Mouse (Mus musculus) large intestine, adult 2 months (tissue): ENCODE results near the gene Shank2. TPM values are rescaled to one million over a fixed set of nuclear protein-coding genes. Genes with fewer than 3 reads are reported as not detected.

Experiments
- DNase-seq: peaks from one replicate; pipeline ENCODE4 v3.0.0-alpha.2; 2012; ENCODE audit warnings: low read depth, low spot score
- WGBS: fragments of 180-500 bp; shearing (Covaris S2); methylation state at CpG from one replicate; pipeline ENCODE4 v1.1.7; 2018; 5-methylcytosine and 5-hydroxymethylcytosine counted together
- polyA plus RNA-seq: library from polyadenylated mRNA; depleted of rRNA; stranded (reverse); fragments of >200 nt; gene quantifications from 2 replicates; pipeline ENCODE4 v1.2.3, GENCODE M21; 2012

The Shank2 gene
- polyA plus RNA-seq, 1 experiment = 2.3 TPM

DNA sequence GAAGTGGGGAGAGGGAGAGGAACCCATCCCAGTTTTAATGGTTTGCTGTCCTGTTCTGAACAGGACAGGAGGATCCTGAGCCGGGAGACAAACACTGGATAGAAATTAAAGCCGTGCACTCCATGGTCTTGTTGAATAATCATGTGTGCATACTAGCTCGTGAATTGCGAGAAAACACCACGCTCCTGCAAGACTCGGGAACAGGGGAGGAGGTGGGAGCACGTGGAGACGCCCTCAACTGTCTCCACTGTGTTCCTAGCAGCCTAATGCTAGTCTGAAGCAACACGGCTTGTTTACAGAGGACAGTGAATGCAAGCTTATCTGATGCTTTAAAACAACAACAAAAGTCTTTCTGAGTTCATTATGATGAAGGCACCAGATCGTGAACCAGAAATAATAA is 379.9 kb downstream of the Shank2 start:
- 72% methylated on average over 10 of the region's 10 CpGs for WGBS
- no peak for DNase-seq

DNA sequence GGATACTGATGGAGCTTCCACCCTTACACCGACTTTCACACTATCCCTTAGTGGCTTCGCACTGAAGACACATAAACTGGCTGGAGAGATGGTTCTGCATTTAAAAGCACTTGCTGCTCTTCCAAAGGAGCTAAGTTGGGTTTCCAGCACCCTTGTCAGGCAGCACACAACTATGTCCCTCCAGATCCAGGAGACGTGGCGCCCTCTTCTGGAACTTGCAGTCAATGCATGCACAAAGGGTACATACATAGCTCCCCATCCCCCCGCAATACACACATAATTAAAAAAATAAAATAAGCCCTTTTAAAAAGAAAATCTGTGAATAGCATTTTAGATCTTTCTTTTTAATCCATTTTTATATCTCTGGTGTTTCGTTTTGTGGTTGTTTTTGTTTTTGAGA is 385.8 kb downstream of the Shank2 start:
- 95% methylated on average over 6 of the region's 6 CpGs for WGBS
- no peak for DNase-seq

DNA sequence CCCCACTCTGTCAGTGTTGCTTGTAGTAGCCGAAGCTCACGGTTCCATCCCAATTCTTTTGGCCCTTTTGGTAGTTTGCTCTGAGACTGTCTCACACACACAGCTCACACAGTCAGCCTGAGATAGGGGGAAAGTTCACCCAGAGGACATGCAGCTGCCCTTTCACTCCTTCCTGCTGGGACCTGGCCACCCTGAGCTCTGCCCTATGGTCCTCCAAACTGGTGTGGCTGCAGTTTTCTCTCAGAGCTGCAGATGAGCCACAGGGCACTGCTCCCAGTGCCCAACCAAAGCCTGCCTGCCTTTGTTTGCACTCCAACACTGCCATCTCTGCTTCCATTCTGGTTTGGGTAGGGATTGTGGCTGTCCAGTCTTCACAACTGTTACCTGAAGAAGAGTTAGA is 388.0 kb downstream of the Shank2 start:
- DNase-seq = no peak
- 67% methylated on average over 2 of the region's 2 CpGs for WGBS

DNA sequence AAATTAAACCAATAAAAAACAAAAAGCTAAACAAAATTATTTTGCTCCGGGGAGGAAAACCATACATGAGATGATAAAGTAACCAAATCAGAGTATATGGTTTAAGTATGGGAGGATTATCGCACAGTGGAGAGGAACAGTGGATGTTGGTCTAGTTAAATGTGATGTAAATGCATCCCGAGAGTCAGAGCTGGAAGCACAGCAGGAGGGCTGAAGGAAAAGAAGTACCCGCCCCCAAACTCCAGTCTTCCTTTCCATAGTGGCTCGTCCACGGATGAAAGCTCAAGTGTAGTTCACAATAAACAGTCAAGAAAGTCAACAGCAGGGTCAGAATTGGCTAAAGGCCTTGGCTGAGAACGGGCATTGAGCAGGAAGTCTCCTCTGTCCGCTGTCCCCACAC is 388.9 kb downstream of the Shank2 start:
- WGBS = 73% methylated on average over 8 of the region's 8 CpGs
- DNase-seq = no peak

DNA sequence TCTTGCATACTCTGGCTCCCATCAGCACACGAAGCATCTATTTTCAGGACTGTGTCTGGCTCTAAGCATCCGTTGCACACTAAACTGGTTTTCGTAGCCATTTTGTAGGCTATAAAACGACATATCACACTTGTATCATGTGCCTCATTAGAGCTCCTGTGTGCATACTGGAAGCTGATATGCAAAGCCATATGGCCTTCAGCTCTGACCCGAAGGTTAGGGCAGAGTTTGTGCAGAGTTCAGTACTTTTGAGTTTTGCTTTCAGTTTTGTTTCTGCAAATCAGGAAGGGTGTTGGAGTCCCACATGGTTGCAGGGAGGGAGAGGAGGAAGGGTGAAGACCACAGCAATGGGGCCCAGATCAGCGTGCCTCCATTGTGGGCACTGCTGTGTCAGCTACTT is 390.0 kb downstream of the Shank2 start:
- no peak for DNase-seq
- WGBS = 74% methylated on average over 6 of the region's 6 CpGs

DNA sequence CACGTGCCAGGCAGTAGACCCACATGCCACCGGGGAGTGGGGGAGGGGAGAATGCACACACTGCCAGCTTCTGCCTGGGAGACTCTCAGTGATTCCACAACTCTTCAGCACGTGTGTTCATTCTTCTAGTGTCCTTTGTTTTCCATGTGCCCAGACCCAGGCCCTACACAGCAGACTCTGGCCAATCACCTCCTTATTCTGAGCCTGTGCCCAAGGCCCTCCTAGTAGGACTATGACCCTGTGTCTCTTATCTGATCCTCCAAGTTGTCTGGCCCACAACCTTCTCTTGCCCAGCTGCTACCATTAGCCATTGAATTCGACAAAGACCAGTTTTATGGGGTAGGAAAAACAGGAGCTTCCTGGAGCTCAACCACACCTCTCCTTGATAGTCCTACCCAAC is 400.8 kb downstream of the Shank2 start:
- WGBS = 47% methylated on average over 4 of the region's 4 CpGs
- no peak for DNase-seq

DNA sequence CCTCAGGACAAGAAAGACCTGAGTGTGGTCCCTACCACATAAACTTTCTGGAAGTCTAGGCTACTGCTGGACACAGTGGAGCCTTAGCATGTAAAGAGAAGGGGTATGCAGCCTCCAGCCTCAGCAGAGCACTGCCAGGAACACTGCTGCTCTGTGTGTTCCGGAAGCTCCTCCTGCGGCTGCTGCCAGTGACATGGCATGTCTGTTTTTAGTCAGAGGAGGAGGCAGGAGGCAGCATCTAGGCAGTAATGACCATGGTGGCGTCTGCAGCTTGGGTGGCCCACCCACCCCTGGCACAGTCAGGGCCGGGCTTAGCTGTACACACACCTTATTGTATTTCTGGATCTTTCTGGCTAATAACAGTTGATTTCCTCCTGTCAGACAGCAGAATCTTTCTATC is 405.9 kb downstream of the Shank2 start:
- 78% methylated on average over 4 of the region's 4 CpGs for WGBS
- no peak for DNase-seq

DNA sequence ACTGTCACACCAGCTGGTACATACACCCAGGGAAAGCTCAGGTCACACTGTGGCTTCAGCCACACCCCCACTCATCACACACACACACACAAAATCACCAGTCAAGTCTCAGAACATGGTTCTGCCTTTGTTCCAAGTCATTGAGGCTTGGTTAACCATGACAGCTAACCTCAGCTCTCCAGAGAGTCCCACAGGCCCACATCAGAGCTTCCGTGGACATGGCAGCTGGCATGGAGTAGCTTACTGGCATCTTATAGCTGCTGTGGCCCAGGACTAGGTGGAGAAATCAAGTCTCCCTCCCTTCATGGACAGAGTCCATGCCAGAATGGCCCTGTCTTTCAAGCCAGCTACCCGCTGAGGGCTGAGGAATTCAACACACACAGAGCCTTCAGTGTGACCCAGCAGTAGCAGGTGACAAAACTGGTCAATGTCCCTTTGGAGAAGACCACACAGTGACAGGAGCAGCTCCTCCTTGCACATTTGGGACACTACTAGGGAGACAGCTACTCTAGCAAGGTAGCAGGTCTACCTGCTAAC is 406.8 kb downstream of the Shank2 start:
- 94% methylated on average over 2 of the region's 2 CpGs for WGBS
- DNase-seq = no peak

DNA sequence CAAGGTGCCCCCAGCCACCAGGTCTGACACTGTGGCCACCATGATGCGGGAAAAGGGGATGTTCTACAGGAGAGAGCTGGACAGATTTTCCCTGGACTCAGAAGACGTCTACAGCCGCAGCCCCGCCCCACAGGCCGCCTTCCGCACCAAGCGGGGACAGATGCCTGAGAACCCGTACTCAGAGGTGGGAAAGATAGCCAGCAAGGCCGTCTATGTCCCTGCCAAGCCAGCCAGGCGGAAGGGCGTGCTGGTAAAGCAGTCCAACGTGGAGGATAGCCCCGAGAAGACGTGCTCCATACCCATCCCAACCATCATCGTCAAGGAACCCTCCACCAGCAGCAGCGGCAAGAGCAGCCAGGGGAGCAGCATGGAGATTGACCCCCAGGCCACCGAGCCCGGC is 408.0 kb downstream of the Shank2 start:
- 86% methylated on average over 18 of the region's 18 CpGs for WGBS
- DNase-seq = no peak

DNA sequence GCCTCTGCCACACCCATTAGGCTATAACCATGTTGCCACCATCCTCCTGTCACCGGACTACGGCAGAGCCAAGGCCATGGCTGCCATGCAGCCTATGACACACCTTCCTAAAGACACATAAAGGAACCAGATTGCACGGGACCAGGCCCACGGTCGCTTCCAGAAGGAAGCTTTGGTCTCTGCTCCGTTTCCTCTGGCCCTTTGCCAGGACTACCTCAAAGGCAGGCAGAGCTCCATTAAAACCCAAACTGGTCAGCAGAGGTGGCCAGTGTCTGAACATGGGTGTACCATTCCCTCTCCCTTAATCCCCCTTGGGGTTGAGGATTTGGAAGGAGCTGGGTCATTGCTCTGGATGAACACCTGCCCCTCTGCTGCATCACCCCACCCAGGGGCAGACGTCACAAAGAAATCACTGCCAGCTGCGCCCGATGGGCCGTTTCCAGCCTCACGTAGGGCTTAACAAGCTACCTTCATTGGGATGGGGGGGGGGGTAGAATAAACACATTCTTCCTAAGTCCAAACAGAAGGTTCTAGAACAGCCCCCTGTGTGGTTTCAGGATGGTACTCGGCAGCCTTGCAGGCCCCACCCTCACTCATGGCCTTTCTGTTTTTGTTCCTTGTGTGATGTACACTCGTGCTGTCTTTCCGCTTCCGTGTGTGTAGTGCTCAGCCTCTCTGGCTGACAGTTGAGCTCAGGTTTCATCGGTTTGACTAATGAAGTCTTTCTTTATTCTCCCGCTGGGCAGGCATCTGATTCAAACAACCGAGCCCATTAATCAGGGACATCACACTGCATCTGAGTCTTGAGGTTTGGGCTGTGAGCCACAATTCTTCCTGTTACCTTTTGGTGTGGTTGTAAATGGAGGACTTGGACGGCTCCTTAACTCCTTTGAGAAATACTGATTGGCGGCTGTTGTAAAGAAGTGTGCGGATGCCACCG is 410.5 kb downstream of the Shank2 start:
- no peak for DNase-seq
- 52% methylated on average over 22 of the region's 22 CpGs for WGBS

DNA sequence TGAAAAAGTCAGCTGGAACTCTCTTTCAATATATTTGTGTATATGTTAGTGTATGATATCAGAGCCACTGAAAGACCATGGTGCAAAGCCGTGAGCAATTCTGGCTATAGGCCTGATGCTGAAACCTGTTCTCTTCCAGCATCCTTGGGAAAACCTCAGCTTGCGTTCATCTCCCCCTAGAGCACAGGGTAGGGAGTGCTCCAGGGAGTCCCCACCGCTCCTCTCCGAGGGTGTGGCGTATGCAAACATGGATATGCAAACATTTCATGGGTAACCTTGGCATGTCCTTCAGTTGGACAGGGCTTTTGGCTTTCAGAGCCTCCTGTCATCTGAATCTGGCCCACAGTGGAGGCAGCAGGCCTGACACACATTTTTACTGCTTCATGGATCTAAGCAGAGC is 412.9 kb downstream of the Shank2 start:
- DNase-seq = no peak

DNA sequence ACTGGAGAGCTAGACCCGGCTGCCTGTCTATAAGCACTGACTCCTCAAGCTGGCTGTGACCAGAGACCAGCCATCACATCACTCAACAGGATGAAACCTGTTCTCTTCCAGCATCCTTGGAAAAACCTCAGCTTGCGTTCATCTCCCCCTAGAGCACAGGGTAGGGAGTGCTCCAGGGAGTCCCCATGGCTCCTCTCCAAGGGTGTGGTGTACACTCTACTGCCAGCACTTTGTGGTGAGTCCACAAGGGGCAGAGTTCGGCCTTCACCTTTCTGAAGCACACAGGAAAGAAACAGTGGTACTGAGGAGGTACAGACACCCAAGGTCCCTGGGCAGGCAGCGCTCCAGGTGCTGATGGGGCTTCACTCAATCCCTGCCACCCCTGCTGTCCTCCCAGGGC is 414.1 kb downstream of the Shank2 start:
- no peak for DNase-seq
- 52% methylated on average over 4 of the region's 4 CpGs for WGBS

More for the DNA sequence above, 412.9 kb downstream of the Shank2 start:
- WGBS = 31% methylated on average over 5 of the region's 5 CpGs

DNA sequence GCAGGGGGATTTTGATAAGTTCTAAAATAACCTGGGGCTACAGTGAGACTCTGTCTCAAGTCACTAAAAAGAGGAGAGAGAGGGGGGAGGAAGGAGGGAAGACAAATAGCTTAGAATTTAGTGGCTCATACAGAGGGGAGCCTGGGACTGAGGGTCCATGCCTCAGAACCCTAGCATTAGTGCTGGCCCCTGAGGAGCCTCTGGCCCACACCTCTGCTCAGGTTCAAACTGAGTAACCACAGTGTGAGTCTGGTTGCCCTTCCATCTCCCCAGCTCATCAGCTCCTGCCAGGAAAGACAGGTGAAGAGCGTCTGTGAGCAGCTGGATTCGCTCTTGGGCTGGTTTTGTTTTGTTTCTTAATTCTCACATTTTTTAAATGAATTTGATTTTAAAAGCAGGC is 415.5 kb downstream of the Shank2 start:
- no peak for DNase-seq
- 53% methylated on average over 2 of the region's 2 CpGs for WGBS

DNA sequence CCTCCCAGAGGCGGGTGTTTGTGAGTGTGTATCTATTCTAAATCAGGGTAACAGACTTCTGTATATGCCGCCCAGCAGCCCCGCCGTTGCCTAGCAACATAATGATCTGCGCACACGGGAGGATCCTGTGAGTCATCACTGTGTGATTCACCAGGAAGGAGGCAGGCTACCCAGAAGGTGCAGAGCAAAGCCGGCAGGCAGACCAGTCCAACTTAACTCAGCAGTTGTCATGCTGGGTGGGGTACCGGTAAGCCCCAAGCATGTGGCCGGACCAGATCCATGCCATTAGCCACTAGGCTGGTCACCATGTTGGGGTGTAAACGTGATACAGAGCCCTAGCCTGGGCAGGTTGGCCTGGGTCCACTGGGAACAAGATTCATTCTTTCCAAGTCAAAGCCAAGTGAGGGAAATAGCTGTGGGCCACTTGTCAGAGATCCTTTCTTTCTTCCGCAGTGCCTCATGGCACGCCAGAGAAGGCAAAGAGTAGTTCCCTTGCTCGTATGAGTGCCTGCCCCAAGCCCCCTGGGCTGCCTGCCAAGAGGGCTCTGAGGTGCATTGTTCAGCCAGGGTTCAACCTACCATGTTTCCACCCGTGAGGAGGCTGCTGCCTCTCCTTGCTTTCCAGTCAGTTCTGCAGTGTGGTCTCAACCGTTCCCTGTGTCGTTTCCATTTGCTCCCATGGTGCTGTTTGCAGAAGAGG is 416.1 kb downstream of the Shank2 start:
- peak; percentile 51 for DNase-seq

DNA sequence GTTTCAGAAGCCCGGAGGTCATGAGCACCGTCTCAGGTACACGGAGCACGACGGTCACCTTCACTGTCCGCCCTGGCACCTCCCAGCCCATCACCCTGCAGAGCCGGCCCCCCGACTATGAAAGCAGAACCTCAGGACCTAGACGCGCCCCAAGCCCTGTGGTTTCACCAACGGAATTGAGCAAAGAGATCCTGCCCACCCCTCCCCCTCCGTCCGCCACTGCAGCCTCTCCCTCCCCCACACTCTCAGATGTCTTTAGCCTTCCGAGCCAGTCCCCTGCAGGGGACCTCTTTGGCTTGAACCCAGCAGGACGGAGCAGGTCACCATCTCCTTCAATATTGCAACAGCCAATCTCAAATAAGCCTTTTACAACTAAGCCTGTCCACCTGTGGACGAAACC is 418.8 kb downstream of the Shank2 start:
- DNase-seq = no peak
- 65% methylated on average over 16 of the region's 16 CpGs for WGBS

More for the DNA sequence above, 416.1 kb downstream of the Shank2 start:
- WGBS = 22% methylated on average over 16 of the region's 16 CpGs

DNA sequence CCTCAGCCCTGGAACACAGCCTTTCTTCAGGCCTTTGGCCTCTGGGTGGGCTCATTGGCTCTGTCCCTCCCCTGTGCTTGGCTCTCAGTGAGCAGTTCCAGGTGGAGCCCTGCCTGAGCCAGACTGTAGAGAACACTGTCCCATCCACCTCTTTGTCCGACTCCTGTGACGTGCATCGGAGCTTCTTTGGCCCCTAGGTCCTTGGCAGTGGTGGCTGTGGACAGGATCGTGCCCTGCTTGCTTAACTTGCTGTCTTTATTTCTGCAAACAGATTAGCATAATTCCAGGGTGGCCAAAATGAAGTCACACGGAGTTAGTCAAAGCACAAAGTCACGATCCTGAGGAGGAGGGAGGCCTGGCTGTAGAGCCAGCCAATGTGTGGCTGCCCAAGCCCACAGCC is 419.8 kb downstream of the Shank2 start:
- no peak for DNase-seq
- 77% methylated on average over 6 of the region's 6 CpGs for WGBS

DNA sequence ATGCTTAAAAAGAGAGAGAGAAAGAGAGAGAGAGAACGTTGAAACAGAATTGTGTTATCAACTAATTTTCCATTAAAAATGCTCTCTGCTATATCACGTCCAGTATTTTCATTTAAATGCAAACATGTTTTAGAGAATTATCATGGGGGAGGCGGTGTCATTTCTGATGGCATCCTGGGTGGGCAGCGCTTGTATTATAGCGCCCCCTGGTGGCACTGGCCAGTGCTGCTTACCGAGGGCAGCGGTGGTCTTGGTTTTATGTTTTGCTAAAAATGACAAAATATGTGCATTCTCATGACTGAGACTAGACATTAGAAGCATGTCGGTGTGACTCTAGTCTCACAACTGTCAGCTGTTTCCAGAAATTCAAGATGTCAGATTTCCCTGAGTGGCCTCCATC is 424.2 kb downstream of the Shank2 start:
- 9% methylated on average over 8 of the region's 8 CpGs for WGBS
- no peak for DNase-seq

DNA sequence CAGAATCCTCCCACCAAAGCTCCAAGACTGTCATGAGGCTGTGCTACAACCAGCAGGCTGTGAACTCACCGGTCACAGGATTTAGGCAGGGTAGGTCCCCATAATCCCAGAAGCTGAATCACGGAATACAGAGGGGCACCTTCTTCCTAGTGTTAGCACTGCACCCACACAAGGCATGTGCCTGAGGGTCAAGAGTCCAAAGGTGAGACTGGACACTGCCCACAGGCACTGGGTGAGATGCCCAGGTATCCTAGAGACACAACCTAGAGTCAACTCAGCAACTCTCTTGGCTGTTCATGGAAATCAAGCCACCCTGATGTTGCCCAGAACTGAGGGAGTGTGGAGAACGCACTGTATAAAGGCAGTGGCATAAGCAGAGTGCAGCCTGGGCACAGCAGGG is 424.9 kb downstream of the Shank2 start:
- no peak for DNase-seq
- 80% methylated on average over 3 of the region's 3 CpGs for WGBS

DNA sequence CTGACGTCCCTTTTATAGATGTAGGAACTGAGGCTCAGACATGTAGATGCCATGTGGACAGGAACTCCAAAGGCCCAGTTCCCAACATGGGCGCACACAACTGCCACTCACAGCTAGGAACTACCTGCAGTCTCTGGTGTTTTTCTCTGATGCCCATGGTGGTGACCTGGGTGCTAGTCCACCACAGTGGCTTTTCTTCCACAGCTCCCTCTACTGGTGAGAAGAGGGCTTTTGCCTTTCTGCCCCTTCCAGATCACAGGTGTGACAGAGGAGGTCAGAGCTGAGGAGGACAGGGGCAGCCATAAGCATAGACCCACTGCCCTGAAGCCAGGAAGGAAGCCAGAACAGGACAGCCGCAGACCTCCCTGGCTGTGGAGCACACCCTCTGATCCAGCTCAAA is 425.7 kb downstream of the Shank2 start:
- 79% methylated on average over 3 of the region's 3 CpGs for WGBS
- DNase-seq = no peak

DNA sequence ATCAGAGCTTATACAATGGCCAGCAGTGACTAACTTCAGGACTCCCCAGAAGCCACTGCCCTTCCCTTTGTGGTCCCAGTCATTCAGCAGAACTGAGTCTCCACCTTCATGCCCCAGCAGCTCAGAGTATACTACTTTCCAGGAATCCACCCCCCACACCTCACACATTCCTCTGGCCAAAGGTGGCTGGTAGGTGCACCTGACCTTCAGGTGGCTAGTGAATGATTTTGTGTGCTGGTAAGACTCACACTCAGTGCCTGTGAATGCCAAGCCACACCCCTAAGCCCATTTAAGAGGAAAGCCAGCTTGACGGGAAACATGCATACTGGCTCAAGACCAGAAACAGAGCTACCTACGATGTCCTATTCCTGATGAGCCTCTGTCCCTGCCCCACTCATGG is 431.2 kb downstream of the Shank2 start:
- DNase-seq = no peak
- 43% methylated on average over 2 of the region's 2 CpGs for WGBS

DNA sequence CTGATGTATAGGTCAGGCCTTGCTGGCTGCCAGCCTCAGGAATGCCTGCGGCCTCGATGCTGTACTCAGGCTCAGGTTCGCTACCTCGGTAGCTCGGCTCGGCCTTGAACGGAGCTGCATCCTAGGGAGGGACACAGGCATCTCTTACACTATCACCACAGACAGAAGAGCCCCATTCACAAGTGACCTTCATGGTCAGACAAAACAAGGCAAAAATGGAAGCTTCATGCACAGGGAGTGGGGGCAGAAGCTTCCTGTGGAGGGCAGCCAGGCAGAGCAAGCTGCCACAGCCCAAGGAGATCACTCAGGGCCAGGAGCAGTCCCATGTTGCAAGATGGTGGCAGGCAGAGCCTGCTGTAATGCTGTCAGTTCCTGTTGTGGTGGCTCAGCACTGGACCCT is 437.1 kb downstream of the Shank2 start:
- WGBS = 97% methylated on average over 7 of the region's 7 CpGs
- no peak for DNase-seq
